Mouse (Mus musculus): ENCODE measurements at regions not wholly inside any gene's neighbourhood (a gene's known extent, or its start where the extent isn't known, plus 50 kb on each side); places are given as distances from the start of the nearest gene placed in this dataset.

DNA sequence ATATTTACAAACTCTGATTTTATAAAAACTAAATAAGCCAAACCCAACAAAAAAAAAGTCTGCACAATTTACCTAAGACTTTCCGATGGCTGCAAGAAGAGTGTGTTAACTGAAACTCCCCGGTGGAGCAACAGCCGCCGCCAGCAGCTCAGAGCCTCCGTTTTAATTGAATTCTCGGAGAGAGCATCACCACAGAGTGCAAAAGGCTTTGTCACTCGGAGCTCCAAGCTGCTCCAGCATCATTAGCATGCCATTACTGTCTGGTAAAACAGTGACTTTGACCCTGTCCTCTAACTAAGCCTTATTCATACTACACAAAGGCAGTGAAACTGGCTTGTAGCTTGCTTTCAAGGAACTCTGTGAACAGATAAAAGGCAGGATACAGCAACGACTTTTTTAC lies 176.5 kb downstream of the Efnb2 start:
- no peak for DNase-seq (ENCODE audit: low spot score in 2 of 2)

DNA sequence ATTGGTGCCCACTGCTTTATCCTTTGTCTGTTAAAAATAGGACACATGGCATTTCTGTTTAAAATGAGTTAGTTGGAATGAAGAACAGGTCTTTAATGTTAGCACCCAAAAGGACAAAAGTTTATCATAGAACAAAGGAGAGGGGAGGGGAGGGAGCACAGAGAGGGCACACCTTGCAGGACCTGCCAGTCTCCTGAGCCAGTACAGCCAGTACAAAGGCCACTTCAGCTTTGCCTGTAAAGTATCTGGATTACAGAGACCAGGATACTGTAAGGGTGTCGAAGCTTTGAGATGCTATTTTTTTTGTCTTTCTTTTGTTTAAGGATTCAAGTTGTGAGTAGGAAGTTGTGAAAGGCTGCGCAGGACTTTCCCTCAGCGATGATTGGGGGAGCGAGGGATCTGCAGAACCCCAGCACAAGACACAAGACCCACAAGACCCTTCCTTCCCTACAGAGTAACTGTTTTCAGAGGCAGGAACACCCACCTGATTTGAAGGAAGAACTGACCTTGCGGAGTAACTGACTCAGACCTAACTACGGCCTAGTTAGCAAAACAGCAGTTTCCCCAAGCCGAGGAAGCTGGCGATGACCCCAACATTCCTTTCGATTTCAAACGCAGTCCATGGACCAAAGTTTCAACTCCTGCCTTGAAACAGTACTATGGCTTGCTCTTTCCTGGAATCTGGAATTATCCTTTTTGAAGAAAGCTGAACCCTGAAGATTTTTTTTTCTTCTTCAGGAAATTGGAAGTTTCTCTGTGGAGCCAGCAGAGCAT lies 178.1 kb downstream of the Efnb2 start:
- no peak for DNase-seq (ENCODE audit: low spot score in 2 of 2)

DNA sequence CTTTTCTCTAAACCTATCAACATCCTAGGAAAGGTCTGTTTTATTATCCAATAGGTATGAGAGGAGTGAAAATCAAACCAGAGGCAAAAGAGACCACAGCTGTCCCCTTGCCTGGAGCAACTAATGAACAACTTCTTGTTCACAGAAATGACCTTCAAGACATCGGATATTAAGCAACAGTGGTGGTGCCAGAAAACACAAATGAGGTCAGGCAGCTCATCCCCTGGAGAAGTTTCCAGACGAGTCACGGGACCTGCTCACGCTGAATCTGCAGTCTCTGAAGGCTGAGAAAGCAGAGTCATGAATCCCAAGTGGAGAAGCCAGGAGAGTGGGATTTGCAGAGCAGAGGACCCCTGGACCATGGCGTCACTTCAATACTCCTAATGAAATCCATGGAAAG lies 183.6 kb downstream of the Efnb2 start:
- no peak for DNase-seq (ENCODE audit: low spot score in 2 of 2)

DNA sequence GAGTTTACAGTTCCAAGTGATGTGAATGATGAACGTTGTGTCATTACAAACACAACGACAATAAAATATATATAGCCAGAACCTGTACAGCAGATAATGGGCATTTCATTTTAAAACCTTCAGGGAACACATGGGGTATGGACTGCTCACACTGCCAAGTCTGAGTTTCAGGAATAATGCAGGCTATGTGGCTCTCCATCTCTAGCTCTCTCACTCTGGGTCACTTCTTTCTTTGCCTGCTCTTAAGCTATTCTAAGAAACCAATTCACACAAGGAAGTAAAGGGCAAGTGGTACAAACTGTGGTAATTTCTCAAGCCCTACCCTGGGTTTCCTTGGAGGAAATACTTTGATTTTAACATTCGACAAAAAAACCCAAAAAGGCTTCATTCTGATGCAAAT lies 192.5 kb downstream of the Efnb2 start:
- no peak for DNase-seq (ENCODE audit: low spot score in 2 of 2)

DNA sequence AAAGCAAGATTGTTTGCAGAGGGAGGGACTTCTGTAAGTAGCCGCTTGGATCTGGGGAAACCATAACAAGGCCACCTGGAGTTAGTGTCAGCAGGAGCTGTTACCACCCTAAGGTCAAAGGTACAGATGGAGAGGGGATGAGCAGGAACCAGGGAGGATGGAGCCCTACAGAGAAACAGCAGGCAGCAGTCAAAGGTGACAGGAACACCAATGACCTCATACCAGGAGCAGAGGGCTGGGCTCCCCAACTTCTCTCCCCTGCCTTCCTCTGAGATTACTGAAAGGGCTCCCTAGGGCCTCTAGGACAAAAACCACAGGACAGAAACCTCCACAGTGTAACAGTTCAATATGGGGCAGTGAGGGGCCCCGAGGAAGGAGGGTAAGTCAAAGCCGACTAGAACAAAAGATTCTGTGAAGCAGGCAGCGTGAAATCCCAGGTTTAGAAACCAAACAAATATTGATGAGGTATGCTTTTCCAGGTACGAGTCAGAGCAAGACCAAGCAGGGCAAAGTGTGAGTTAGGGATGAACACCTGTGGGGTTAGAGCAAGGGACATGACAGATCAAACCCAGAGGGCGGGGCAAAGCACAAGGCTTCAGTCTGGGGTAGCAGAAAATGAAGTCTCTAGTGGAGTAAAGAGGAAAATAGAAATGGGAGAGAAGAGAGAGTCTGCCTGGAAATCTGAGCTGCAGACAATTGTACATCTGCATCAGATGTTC lies 194.4 kb downstream of the Efnb2 start:
- DNase-seq (ENCODE audit: low spot score in 2 of 2) = no peak

DNA sequence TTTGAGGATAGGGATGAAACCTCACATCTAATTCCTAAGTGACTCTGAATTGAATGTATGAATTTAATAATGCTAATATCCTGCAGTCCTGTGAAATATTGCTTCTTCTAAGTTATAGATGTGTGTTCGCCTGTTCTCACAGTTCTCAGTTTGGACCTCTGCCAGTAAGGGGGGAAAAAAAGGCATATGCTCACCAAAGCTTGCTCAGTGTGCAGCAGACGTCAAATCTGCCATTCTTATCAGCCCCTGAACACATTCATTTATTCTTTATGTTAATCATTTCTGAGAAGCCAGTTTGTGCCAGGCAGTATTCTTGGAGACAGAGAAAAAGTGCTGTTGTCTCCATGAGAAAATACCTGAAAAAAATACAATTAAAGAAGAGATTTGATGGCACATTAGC lies 198.6 kb downstream of the Efnb2 start:
- no peak for DNase-seq (ENCODE audit: low spot score in 2 of 2)

DNA sequence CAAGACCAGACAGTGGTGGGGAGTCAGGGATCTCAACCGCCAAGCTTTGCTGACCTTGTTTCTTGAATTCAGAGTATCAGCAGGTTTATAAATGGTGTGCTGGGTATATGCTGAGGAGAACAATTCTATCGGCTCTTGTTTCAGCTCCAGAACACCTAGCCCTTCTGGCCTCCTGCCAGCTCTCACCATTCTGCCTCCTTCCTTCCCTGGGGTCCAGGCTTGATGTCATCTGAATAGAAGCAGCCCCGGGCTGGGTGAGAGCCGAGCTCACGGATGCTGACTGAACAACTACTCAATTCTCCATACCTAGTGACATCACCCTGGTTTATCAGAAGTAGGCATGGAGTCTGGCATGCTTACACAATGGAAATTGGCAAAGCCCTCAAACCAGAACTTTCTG lies 203.5 kb downstream of the Efnb2 start:
- no peak for DNase-seq (ENCODE audit: low spot score in 2 of 2)

DNA sequence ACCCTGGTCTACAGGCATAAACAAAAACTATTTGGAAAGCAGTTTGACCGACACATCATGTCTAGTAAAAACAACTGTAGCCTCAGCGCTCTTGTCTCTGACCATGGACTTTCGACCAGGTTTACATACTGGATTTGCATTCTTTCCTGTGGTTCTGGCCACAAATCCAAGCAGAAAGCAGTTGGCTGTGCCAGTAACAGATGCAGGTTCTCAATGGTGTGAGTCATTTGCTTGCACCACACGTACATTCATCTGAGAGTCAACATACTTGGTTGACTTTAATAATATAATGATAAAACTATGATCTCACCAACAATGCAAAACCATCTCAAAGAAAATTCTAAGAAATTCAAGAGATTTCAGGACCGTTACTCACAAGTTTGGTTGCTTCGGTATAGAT lies 207.1 kb downstream of the Efnb2 start:
- no peak for DNase-seq (ENCODE audit: low spot score in 2 of 2)

DNA sequence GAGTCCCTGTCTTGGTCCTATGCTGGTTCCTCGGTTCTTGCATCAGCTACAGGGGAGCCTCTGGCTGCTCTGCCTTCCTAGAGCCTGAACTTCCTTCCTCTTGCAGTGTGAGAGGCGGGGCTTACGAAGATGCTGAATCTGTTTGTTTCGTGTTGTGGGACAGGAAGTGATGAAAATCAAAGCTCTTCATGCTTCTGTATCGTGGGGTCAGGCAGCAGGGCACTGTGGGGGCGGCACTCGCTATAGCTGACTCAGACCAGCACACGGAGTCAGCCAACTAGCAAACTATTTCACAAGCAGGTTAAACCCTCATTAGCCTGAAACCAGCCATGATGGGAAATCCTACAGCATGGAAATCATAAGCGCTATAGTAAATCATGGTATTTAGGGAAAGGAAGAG lies 208.8 kb downstream of the Efnb2 start:
- no peak for DNase-seq (ENCODE audit: low spot score in 2 of 2)

DNA sequence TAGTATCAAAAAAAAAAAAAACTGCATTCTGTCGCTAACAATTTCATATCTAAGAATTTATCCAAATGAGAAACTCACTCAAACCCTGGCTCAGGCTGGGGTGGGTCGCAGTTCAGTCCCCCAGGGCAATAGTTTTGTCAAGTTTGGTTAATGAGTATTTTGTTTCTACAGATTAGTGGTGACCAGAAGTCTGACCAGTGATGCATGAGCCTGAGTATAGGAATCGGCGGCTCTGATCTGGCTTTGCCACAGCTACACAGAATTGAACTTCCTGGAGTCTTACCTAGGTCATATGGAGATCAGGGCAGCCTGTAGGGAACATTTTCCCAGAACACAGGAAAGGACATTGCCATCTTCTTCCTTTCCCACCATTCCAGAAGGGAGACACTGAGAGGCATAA lies 212.1 kb downstream of the Efnb2 start:
- DNase-seq (ENCODE audit: low spot score in 2 of 2) = no peak

DNA sequence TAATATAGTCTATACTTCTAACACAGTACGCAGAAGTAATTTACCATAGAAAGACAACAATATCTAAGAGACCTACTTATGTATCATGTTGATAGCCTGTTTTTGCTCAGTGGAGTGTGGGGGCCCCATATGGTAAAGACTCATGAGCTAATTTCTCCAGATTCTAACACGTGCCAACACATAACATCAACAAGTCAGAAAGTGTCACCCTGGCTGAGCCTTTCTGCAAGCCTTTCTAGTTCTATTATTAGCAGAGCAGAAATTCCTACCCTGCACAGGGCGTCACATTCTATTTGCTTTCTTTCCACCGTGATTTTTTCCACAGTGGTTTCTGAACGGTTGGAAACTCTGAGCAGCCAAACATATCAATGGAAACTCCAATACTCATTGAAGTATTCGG lies 219.5 kb downstream of the Efnb2 start:
- DNase-seq (ENCODE audit: low spot score in 2 of 2) = no peak

DNA sequence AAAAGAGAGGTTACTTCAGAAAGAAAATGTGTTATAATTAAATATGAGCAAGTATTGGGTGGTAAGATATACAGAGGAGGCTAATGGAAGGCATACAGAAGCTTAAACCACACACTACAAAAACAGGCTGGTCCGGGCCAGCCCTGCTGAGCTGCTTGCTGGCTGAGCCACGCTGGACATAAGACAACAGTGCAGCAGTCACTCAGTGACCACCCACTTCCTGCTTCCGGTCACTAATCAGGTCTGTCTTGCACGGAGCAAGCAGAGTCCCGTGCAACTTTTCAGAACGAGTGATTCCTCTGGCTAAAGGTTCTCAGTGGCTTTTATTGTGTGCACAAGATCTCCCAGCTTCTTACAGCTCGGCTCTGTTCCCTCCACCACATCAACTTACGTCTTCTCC lies 220.1 kb downstream of the Efnb2 start:
- no peak for DNase-seq (ENCODE audit: low spot score in 2 of 2)

DNA sequence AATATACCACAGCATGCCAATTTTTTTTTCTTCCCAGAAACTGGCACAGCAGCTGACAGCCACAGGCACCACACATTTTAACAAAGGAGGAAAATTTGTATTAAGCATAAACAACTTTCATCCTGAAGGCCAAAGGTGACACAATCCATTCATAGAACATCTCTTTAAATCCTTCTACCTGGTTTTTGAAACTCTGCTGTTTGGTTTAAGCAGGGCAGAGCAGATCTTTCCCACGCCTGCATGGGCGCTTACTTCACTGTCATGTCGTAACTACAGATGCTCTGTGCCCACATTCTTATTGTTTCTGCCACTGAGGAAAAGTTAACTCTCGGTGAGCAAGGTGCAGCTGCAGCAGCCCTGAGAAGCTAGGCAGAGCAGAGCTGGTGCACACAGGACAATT lies 234.8 kb downstream of the Efnb2 start:
- no peak for DNase-seq (ENCODE audit: low spot score in 2 of 2)

DNA sequence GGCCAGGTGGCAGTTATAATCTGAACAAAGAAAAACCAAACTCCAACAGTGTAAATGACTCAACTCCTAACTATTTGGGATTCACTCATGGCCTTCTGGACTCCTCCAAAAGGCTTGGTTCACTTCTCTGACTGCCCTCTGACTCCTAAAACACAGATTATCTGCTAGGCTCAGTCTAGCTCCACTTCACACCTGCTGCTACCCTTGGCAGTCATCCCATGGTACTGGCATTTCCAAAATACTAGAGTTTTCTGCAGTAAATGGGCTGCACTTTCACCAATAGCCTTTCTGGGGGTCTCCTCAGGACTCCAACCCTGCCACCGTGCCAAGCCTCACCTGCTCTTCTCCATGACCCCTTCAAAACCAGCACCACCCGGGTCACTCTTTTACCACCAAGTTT lies 237.6 kb downstream of the Efnb2 start:
- no peak for DNase-seq (ENCODE audit: low spot score in 2 of 2)

DNA sequence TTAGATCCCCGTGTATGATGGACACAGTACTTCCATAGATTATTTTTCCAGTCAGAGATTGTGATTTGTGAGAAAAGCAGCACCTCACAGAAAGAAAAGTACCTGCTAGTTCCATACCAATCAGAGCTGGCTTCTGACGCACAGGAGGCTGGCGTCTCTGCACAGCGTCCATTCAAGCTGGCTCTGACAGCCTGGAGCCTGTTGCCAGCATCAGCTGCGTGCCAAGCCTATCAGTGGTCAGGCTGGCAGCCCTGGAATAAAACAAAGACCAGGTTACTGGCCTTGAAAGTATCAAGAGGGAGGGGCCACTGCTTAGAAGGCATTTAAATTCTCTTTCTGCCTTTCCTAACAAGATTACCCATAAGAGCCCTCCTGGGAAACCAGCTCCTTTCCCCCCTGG lies 239.3 kb downstream of the Efnb2 start:
- DNase-seq (ENCODE audit: low spot score in 2 of 2) = peak in 1 of 2 experiments; percentile 16

DNA sequence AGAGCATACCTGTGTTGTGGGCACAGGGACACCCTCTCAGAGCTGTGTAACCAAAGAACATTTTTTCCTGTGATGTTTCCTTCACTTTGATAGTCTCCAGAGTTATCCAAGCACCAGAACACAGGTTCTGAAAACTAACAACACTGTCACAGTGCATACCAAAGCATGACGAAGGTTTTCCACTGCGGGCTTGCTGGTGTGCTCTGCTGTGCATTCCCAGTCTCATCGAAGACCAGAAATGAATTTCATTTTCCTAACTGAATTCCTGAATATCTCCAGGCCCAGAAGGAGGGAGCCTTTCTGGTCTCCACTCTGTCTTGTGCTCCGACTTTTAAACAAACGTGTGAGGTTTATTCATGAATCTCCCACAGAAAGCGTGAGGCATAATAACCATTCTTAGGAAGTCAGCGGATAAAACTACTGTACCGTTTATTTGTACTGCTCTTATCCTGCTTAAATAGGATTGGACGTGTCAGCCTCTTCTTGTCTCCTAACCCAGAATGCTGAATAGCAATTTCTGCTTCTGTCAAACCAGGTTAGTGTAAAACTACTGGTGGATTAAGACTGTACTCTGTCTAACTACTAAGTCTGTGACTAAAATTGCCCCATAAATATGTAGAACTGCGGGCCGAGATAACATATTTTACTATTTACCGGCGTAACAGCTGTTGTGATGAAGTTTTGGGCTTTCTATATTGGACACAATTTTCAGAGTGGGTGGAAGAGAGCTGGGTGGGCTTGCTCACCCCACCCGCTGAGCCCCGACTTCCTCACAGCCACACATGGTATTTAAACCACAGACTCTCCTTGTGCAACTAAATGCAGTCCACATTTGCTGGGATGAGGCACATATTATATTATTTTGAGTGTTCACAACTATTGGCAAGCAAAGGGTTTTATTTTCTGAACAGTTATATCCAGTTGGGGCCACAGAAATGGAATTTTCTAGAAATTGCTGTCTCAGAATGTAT lies 241.4 kb downstream of the Efnb2 start:
- no peak for DNase-seq (ENCODE audit: low spot score in 2 of 2)

DNA sequence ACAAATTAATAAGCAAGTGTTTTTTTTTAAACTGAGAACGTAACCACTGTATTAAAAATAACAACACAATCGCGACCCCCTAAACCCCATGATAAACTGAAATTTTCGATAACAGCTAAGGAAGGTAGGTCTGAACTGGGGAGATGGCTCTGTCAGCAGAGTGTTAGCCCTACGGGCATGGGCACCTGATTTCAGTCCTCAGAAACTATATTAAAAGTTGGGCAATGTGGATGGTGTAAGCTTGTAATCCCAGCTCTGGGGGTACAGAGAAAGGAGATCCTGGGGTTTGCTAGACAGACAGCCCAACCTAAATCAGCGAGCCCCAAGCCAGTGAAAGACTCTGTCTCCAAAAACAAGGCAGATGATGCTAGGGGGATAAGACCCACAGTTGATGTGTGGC lies 242.1 kb downstream of the Efnb2 start:
- DNase-seq (ENCODE audit: low spot score in 2 of 2) = no peak

DNA sequence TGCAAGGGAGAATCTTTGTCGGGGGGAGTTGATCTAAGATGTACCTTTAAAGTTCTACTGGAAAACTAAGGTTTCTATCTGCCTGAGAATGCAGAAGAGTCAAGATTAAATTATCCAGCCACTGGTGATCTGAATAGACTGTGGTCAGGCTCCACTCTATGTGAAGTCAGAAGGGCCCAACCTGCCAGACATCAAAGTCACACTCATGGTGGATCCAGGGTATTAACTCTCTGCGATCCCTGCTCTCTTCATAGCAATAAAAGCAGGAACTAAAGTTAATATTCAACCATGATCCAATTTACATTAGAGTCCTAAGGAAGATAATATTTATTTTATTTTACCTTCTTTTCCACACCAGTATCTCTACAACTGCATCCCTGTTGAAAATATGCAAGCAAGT lies 242.5 kb downstream of the Efnb2 start:
- DNase-seq (ENCODE audit: low spot score in 2 of 2) = no peak

DNA sequence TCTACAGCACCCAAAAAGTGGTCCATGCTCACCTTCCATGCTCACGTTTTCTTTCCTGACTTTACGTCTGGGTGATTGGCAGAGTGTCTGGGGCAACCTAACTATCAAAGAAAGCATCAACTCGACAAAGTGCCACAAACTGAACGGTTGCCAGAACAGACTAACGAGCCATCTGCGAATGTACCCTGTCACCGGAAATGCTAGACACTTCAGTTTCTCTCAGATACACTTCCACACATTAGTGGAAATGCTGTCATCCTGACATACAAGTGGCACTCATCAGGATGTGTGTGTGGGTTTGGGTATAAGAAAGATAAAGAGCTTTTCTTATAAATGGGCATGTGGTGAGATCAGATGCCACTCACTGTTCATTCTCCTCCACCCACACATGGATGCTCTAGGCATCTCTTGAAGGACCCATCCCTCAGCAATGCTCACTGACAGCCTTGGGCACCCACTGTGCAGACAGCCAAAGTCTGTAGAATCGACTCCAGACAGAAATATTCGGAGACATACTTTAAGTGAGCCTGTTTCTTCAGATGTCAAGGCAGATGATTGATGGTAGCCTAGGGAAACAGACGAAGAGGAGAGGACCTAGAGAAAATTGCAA lies 244.8 kb downstream of the Efnb2 start:
- no peak for DNase-seq (ENCODE audit: low spot score in 2 of 2)

DNA sequence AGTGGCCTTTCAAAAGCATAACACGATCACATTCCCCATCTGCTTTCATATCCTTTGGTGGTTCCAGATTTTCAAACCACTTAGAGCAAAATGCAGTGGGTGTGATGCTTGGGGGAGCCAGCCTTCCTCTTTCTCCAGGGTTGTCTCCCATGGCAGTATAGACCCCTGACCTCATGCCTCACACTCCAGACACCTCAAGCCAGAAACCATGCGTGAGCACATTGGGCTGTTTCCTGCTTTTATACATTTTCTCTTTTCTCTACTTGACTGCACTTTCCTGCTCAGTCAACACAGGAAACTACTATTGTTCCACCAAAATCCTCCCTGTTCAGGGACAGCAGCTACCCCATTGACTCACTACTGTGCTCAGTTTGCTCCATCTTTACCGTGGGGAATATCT lies 253.7 kb downstream of the Efnb2 start:
- DNase-seq (ENCODE audit: low spot score in 2 of 2) = no peak

DNA sequence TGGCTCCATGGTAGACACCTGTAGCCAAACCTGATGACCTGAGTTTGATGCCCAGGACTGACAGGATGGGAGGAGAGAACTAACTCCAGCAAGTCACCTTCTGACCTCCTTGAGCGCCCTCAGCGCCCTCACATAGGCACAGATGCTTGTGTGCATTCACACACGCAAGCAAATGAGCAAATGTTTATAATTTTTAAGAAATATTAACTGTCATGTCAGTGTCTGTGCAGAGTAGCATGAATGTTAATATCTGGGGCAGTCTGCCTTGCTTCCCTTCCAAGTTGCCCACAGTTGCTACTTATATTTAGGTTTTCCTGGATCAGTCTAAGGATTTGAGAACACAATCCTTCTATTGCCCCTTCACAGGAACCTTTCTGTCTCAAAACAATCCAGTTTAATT lies 257.6 kb downstream of the Efnb2 start:
- DNase-seq (ENCODE audit: low spot score in 2 of 2) = no peak

DNA sequence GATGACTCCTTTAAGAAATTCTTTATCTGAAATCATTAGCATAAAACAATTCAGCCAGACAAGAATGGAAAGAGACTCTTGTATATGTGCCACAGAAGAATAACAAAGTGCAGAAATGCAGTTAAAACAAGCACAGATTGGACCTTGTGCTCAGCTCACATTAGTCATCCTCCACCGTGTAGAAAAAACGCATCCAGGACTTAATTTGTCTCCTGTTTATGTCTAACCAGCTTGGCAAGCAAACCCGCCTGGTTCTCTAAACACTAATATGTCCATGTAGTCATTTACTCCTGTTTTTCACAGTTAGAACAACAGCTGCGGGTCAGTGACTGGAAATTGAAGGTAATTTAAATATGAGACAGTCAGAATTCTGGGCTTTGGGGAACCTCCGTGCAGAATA lies 268.7 kb downstream of the Efnb2 start:
- DNase-seq (ENCODE audit: low spot score in 2 of 2) = no peak
